Mouse (Mus musculus) thymus, postnatal 10 days (tissue): ENCODE measurements around the gene Dmxl2.

Source experiments
- DNase-seq, 2 experiments: peaks; one replicate each; pipeline ENCODE4 v3.0.0; 2021; ENCODE audit warnings: low spot score in 2 of 2

Dmxl2 gene

DNA sequence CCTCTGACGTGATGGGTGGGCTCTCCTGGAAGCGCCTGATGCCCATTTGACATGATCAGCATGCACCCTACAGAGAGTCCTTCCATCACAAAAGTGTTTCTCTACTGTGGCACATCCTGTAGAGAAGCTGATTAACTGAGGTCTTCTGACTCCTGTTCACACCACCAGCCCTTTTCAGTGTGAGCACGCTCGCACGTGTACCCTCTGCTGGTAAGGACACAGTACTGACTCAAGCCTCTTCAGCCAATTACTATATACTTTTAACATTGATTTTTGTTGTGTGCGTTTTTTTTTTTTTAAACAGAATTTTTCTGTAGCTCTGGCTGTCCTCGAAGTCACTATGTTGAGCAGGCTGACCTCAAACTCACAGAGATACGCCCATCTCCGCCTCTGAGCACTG, 185.1 kb downstream of the Dmxl2 start:
- no peak for DNase-seq
